Mouse (Mus musculus): ENCODE data around the gene Alox12e.

GRCm38 (mm10) chr11:70271641-70272040 is 50.8 kb downstream of the Alox12e start:
- TF ChIP-seq CTCF (IDR thresholded peaks at IDR 0.05; ENCODE audit: low read depth, low read length) (no peak), TAL1 (conservative IDR thresholded peaks at IDR 0.05; ENCODE audit: low read depth, low read length) (no peak), GATA1 (IDR thresholded peaks at IDR 0.05; ENCODE audit: borderline replicate concordance, low read length) (no peak), GATA2 (IDR thresholded peaks at IDR 0.05; ENCODE audit: borderline replicate concordance, low read depth, low read length) (no peak), POLR2AphosphoS5 (IDR thresholded peaks at IDR 0.05; ENCODE audit: insufficient replicate concordance, low read depth, low read length) (no peak)

All from G1E (cell line).